Mouse (Mus musculus): ENCODE data around the gene Gm5431.

GRCm38 (mm10) chr11:48838181-48838797 is 63.7 kb downstream of the Gm5431 start:
- TF ChIP-seq TAL1 (IDR thresholded peaks at IDR 0.05; ENCODE audit: low read length) (no peak), GATA1 (IDR thresholded peaks at IDR 0.05; ENCODE audit: low read length) (no peak)
